Mouse (Mus musculus) kidney, postnatal 0 days (tissue): ENCODE results near the gene Slc39a1. TPM values are rescaled to one million over a fixed set of nuclear protein-coding genes. Genes with fewer than 3 reads are reported as not detected.

Experiments used
- ATAC-seq: fragments of 200-750 bp; cut with Nextera tagmentation; replicated peaks from 2 replicates; pipeline ENCODE4 v1.8.0; 2017; ENCODE audit warnings: low read depth, moderate number of reproducible peaks, moderate TSS enrichment, moderate library complexity; ENCODE audit not compliant: low FRiP score
- DNase-seq: peaks from one replicate; pipeline ENCODE4 v3.0.0-alpha.2; 2016; ENCODE audit warnings: low spot score
- H3K27ac ChIP-seq: fragments of 300-500 bp; sonication (generic); 2 replicates; pipeline ENCODE4 v1.5.1; 2014; ENCODE audit warnings: mild to moderate bottlenecking
- H3K27me3 ChIP-seq: fragments of 300-500 bp; sonication (generic); 2 replicates; pipeline ENCODE4 v1.6.1; 2014; ENCODE audit warnings: low read length, mixed read lengths; ENCODE audit not compliant: insufficient read depth
- H3K36me3 ChIP-seq: fragments of 300-500 bp; sonication (generic); 2 replicates; pipeline ENCODE4 v1.6.1; 2014; ENCODE audit warnings: low read length, mixed read lengths; ENCODE audit not compliant: insufficient read depth
- H3K4me1 ChIP-seq: fragments of 300-500 bp; sonication (generic); replicated peaks from 2 replicates; pipeline ENCODE4 v1.6.1; 2014; ENCODE audit warnings: antibody characterized with exemption, low read length, mixed read lengths; ENCODE audit not compliant: insufficient read depth
- H3K4me2 ChIP-seq: fragments of 300-500 bp; sonication (generic); 2 replicates; pipeline ENCODE4 v1.6.1; 2014; ENCODE audit warnings: mild to moderate bottlenecking, low read length, moderate library complexity, mixed read lengths
- H3K4me3 ChIP-seq: fragments of 300-500 bp; sonication (generic); replicated peaks from 2 replicates; pipeline ENCODE4 v1.5.1; 2014; ENCODE audit warnings: low read depth, low read length
- H3K9ac ChIP-seq: fragments of 300-500 bp; sonication (generic); 2 replicates; pipeline ENCODE4 v1.6.1; 2014; ENCODE audit warnings: low read depth, low read length
- H3K9me3 ChIP-seq: fragments of 300-500 bp; sonication (generic); replicated peaks from 2 replicates; pipeline ENCODE4 v1.6.1; 2016; ENCODE audit warnings: low read length, inconsistent platforms, mixed read lengths
- CTCF ChIP-seq: IDR thresholded peaks from 2 replicates; pipeline ENCODE4 v1.5.1; 2016; ENCODE audit warnings: antibody characterized with exemption, low read depth, mild to moderate bottlenecking, moderate library complexity
- WGBS: fragments of 180-500 bp; shearing (Covaris S2); extraction: QIAGEN DNeasy Blood & Tissue Kit; methylation state at CpG from one replicate; pipeline ENCODE4 v1.1.7; 2014; 5-methylcytosine and 5-hydroxymethylcytosine counted together
- polyA plus RNA-seq: library from polyadenylated mRNA; unstranded; fragments of >200 nt; fragmentation: Nextera tagmentation; extraction: Ambion mirVana; gene quantifications from 2 replicates; pipeline ENCODE4 v1.2.1, GENCODE M21; 2015

Gene Slc39a1
- 130 TPM in 2 replicates for polyA plus RNA-seq

GRCm38 (mm10) chr3:90247960-90248745 lies at the start of gene Slc39a1:
Slc39a1 (plus strand) TSS chr3:90248172.
- ATAC-seq = peak; percentile 93
- no peaks in the 10 kb centered on the region for H3K9me3 ChIP-seq
- H3K4me2 ChIP-seq = peak within 1 kb of the TSS; percentile 70
- under 1% methylated on average over 42 of the region's 44 CpGs for WGBS
- DNase-seq = peak; percentile 99
- H3K4me1 ChIP-seq = 0 out of 2 replicates have a peak, but pooled peaks cover 4% of the 10 kb centered on the region
- TF ChIP-seq CTCF = no peak
- H3K27ac ChIP-seq = peak within 1 kb of the TSS; percentile 97
- peak within 1 kb of the TSS; percentile 76 for H3K9ac ChIP-seq
- H3K36me3 ChIP-seq = peaks cover 9% of the 10 kb centered on the region; the same call in 1 of the 2 replicates
- H3K4me3 ChIP-seq = peak within 1 kb of the TSS; percentile 65
- H3K27me3 ChIP-seq = no peaks in the 10 kb centered on the region

GRCm38 (mm10) chr3:90202884-90203283 lies 45.1 kb upstream of the Slc39a1 start:
- Histone ChIP-seq H3K4me2 (no peak overlapping the region), H3K9me3 (no peaks in the 10 kb centered on the region), H3K36me3 (peaks cover 3% of the 10 kb centered on the region; the same call in 1 of the 2 replicates), H3K9ac (no peak overlapping the region), H3K4me1 (no peaks in the 10 kb centered on the region), H3K27me3 (no peaks in the 10 kb centered on the region), H3K27ac (0 out of 2 replicates have a peak overlapping the region, but pooled peaks have one; percentile 8), H3K4me3 (no peak overlapping the region)
- 37% methylated on average over 1 of the region's 1 CpGs for WGBS
- peak; percentile 56; the same call in 1 of the 2 replicates for ATAC-seq
- DNase-seq = no peak
- no peak for TF ChIP-seq CTCF

- no peak overlapping the region for H3K27ac ChIP-seq
- ATAC-seq (no peak), DNase-seq (peak; percentile 42)
- H3K4me3 ChIP-seq = no peak overlapping the region
- no peak overlapping the region for H3K9ac ChIP-seq
- no peak for TF ChIP-seq CTCF
- H3K27me3 ChIP-seq = no peaks in the 10 kb centered on the region
- peaks cover 9% of the 10 kb centered on the region; the same call in 1 of the 2 replicates for H3K36me3 ChIP-seq
- no peaks in the 10 kb centered on the region for H3K9me3 ChIP-seq
- 42% methylated on average over 5 of the region's 5 CpGs for WGBS
- H3K4me2 ChIP-seq = no peak overlapping the region
- H3K4me1 ChIP-seq = no peaks in the 10 kb centered on the region
Observed at GRCm38 (mm10) chr3:90203619-90204018, 44.4 kb upstream of the Slc39a1 start.

- Histone ChIP-seq H3K4me3 (no peak overlapping the region), H3K4me1 (no peaks in the 10 kb centered on the region), H3K27ac (no peak overlapping the region), H3K36me3 (peaks cover 18% of the 10 kb centered on the region), H3K4me2 (no peak overlapping the region), H3K9ac (no peak overlapping the region), H3K9me3 (no peaks in the 10 kb centered on the region), H3K27me3 (no peaks in the 10 kb centered on the region)
- ATAC-seq (no peak), DNase-seq (no peak)
- 95% methylated on average over 2 of the region's 2 CpGs for WGBS
- no peak; the same call in 1 of the 2 replicates for TF ChIP-seq CTCF
Observed at GRCm38 (mm10) chr3:90204582-90204981, 43.4 kb upstream of the Slc39a1 start.

- Histone ChIP-seq H3K9ac (no peak overlapping the region), H3K4me2 (no peak overlapping the region), H3K4me3 (no peak overlapping the region), H3K4me1 (0 out of 2 replicates have a peak, but pooled peaks cover 7% of the 10 kb centered on the region), H3K36me3 (peaks cover 31% of the 10 kb centered on the region), H3K9me3 (no peaks in the 10 kb centered on the region), H3K27me3 (no peaks in the 10 kb centered on the region), H3K27ac (no peak overlapping the region)
- DNase-seq (no peak), ATAC-seq (no peak)
- WGBS = 90% methylated on average over 2 of the region's 2 CpGs
- no peak for TF ChIP-seq CTCF
Observed at GRCm38 (mm10) chr3:90208662-90209061, 39.3 kb upstream of the Slc39a1 start.

GRCm38 (mm10) chr3:90209908-90210566 lies 37.9 kb upstream of the Slc39a1 start:
- Histone ChIP-seq H3K4me3 (no peak overlapping the region), H3K27ac (no peak overlapping the region), H3K27me3 (no peaks in the 10 kb centered on the region), H3K4me2 (no peak overlapping the region), H3K4me1 (0 out of 2 replicates have a peak, but pooled peaks cover 7% of the 10 kb centered on the region), H3K36me3 (peaks cover 31% of the 10 kb centered on the region), H3K9me3 (no peaks in the 10 kb centered on the region), H3K9ac (no peak overlapping the region)
- 86% methylated on average over 5 of the region's 5 CpGs for WGBS
- DNase-seq (no peak), ATAC-seq (no peak)
- no peak for TF ChIP-seq CTCF
